Mouse (Mus musculus) liver, postnatal 0 days (tissue): ENCODE data around the gene A530064D06Rik.
A peak's percentile ranks its signal among the peaks of the same experiment; 100 is the strongest.

ENCODE experiments used
- CTCF ChIP-seq: sonication (generic); IDR thresholded peaks from 2 replicates; pipeline ENCODE4 v1.5.1; 2016; ENCODE audit warnings: antibody characterized with exemption, low read depth
- EP300 ChIP-seq: IDR thresholded peaks from 2 replicates; pipeline ENCODE4 v1.6.1; 2016; ENCODE audit warnings: antibody characterized with exemption, low read depth, mild to moderate bottlenecking

- TF ChIP-seq CTCF (peak; percentile 96), EP300 (no peak)
Measured at GRCm38 (mm10) chr17:48119656-48120055, 47.4 kb downstream of the A530064D06Rik start.
